Mouse (Mus musculus) midbrain, embryonic 15.5 days (tissue): ENCODE measurements around the gene Prkch. TPM values are rescaled to one million over a fixed set of nuclear protein-coding genes. Genes with fewer than 3 reads are reported as not detected.

Experiments
- ATAC-seq: fragments of 200-750 bp; cut with Nextera tagmentation; replicated peaks from 2 replicates; pipeline ENCODE4 v1.8.0; 2017; ENCODE audit warnings: moderate TSS enrichment
- H3K27ac ChIP-seq: fragments of 300-500 bp; sonication (generic); 2 replicates; pipeline ENCODE4 v1.5.1; 2015; ENCODE audit warnings: mild to moderate bottlenecking, inconsistent platforms
- H3K27me3 ChIP-seq: fragments of 300-500 bp; sonication (generic); replicated peaks from 2 replicates; pipeline ENCODE4 v1.6.1; 2015; ENCODE audit warnings: inconsistent platforms
- H3K36me3 ChIP-seq: fragments of 300-500 bp; sonication (generic); replicated peaks from 2 replicates; pipeline ENCODE4 v1.6.1; 2015; ENCODE audit warnings: inconsistent platforms
- H3K4me1 ChIP-seq: fragments of 300-500 bp; sonication (generic); 2 replicates; pipeline ENCODE4 v1.6.1; 2015; ENCODE audit warnings: inconsistent platforms
- H3K4me2 ChIP-seq: fragments of 300-500 bp; sonication (generic); 2 replicates; pipeline ENCODE4 v1.6.1; 2015; ENCODE audit warnings: inconsistent platforms, mild to moderate bottlenecking, moderate library complexity
- H3K4me3 ChIP-seq: fragments of 300-500 bp; sonication (generic); 2 replicates; pipeline ENCODE4 v1.5.1; 2015; ENCODE audit warnings: mild to moderate bottlenecking, inconsistent platforms
- H3K9ac ChIP-seq: fragments of 300-500 bp; sonication (generic); 2 replicates; pipeline ENCODE4 v1.6.1; 2015; ENCODE audit warnings: mild to moderate bottlenecking, inconsistent platforms
- H3K9me3 ChIP-seq: fragments of 300-500 bp; sonication (generic); 2 replicates; pipeline ENCODE4 v1.6.1; 2016; ENCODE audit warnings: inconsistent platforms
- WGBS: fragments of 180-500 bp; shearing (Covaris S2); methylation state at CpG from one replicate; pipeline ENCODE4 v1.1.7; 2015; ENCODE audit warnings: mixed read lengths; 5-methylcytosine and 5-hydroxymethylcytosine counted together
- polyA plus RNA-seq: library from polyadenylated mRNA; unstranded; fragments of >200 nt; fragmentation: Nextera tagmentation; extraction: Ambion mirVana; gene quantifications from 2 replicates; pipeline ENCODE4 v1.2.1, GENCODE M21; 2015

The Prkch gene
- polyA plus RNA-seq, 1 experiment from 2014 or later, result 10.1 TPM

DNA sequence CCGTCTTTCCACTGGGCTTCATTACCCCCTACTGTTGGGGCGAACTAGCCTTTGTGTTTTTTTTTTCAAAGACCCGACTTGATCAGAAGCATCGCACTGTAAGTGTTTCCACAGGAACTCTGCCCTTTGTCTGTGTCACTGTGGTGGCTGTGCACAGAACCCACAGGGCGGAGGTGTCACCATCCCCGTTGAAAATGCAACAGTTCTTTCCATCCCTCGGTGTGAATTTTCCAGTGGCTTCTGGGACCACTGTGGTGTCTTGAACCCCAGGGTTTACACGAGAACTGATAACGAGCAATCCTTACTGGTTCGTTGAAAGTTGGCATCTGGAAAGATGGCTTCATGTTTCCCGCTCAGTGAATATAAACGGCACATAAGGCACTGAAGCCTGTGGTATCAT, 20.2 kb downstream of the Prkch start:
- Histone ChIP-seq H3K9me3 (no peaks in the 10 kb centered on the region), H3K4me1 (0 out of 2 replicates have a peak, but pooled peaks cover 3% of the 10 kb centered on the region), H3K9ac (no peak overlapping the region), H3K27ac (no peak overlapping the region), H3K36me3 (no peaks in the 10 kb centered on the region), H3K4me2 (no peak overlapping the region), H3K27me3 (no peaks in the 10 kb centered on the region), H3K4me3 (no peak overlapping the region)
- ATAC-seq, result no peak
- 71% methylated on average over 12 of the region's 12 CpGs for WGBS

DNA sequence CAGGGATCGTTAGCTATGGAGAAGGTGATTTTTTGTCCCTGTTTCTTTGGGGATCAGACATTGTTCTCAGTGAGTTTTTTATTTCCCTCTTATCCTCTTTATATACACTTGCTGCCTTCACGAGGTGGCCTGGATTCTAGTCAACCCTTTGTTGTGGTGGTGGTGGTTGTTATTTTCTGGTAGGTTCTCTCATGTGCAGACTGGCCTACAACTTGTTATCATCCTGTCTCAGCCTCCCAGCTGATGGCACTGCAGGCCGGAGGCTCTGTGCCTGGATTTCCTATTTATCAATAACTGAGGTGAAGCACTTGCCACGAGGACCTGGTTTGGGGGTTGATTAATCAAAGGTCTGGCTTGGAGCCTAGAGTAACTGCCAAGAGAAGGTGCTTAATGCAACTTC, 20.6 kb downstream of the Prkch start:
- no peak for ATAC-seq

DNA sequence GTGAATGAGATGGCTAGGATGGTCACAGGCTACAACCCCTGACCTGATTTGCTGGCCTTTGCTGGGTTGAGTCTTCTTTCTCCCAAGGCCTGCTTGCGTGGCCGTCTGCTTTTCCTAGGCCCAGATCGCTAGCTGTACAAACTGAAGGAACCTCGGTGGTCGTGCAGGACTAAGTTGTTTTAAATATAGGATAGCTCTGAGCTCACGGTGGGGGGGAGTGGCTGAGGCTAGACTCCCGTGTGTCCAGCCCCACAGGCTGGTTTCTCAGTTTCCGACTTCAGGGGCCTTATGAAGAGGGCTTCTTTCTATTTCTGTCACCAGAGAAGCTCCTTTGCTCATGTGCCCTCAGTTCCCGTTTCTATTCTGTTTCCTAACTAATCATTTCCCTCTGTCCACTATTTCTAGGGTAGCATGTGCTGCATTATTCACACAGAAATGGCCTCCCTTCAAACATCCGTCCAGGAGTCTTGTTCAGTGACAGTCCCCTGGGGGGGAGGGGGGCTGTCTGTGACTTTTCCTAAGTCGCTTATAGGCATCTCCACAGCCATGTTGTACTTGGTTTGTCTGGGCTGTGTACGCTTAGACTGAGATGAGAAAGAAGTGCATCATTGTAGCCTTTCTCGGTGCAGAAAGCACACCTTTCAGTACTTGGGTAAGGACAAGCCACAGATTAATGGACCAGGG, 22.9 kb downstream of the Prkch start:
- Histone ChIP-seq H3K36me3 (no peaks in the 10 kb centered on the region), H3K9ac (no peak overlapping the region), H3K9me3 (no peaks in the 10 kb centered on the region), H3K4me2 (no peak overlapping the region), H3K4me1 (0 out of 2 replicates have a peak, but pooled peaks cover 3% of the 10 kb centered on the region), H3K27me3 (no peaks in the 10 kb centered on the region), H3K27ac (no peak overlapping the region), H3K4me3 (no peak overlapping the region)
- ATAC-seq, result no peak
- 69% methylated on average over 13 of the region's 13 CpGs for WGBS

More for the DNA sequence above, 20.6 kb downstream of the Prkch start:
- WGBS, result 79% methylated on average over 4 of the region's 4 CpGs
- no peaks in the 10 kb centered on the region for H3K9me3 ChIP-seq
- H3K27ac ChIP-seq, result no peak overlapping the region
- H3K27me3 ChIP-seq, result no peaks in the 10 kb centered on the region
- H3K4me2 ChIP-seq, result no peak overlapping the region
- H3K4me1 ChIP-seq, result 0 out of 2 replicates have a peak, but pooled peaks cover 3% of the 10 kb centered on the region
- no peaks in the 10 kb centered on the region for H3K36me3 ChIP-seq
- H3K4me3 ChIP-seq, result no peak overlapping the region
- no peak overlapping the region for H3K9ac ChIP-seq

DNA sequence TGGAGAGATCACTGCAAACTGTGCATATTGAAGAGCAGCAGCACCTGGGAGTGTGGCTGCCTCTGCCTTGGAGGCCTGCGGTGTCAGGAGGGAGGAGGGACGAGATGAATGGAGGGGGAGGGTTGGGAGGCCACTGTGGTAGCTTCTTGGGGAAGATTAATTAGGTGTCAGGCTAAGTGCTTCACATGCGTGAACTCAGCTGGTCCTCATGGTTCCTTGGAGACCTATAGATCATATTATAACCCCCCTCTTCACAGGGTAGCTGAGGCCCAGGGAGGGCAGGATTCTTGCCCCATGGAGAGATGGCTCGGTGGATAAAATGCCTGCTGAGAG, 23.4 kb downstream of the Prkch start:
- Histone ChIP-seq H3K9me3 (no peaks in the 10 kb centered on the region; the same call in 1 of the 2 replicates), H3K27me3 (no peaks in the 10 kb centered on the region), H3K36me3 (no peaks in the 10 kb centered on the region), H3K4me2 (no peak overlapping the region), H3K9ac (no peak overlapping the region), H3K4me1 (0 out of 2 replicates have a peak, but pooled peaks cover 3% of the 10 kb centered on the region), H3K27ac (no peak overlapping the region), H3K4me3 (no peak overlapping the region)
- 11% methylated on average over 4 of the region's 4 CpGs for WGBS
- ATAC-seq, result no peak

DNA sequence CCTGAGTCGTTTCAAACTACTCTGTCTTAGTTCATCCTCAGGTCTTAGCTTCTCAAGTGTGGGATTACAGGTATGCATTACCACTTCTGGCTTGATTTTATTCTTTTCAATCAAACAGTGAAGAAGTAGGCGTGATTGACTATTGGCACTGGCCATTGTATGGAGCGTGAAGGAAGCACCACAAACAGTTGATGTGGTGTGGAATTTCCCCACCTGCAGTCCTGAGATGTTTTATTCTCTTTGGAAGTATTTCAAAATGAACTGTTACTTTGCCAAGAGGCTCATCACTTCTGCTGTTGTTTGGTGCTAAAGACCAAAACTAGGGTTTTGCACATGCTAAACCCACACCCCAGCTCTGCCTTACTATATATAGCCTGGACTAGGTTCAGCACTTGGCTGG, 24.7 kb downstream of the Prkch start:
- H3K4me2 ChIP-seq, result no peak overlapping the region
- H3K36me3 ChIP-seq, result no peaks in the 10 kb centered on the region
- H3K4me3 ChIP-seq, result no peak overlapping the region
- no peak overlapping the region for H3K9ac ChIP-seq
- no peaks in the 10 kb centered on the region for H3K27me3 ChIP-seq
- no peak for ATAC-seq
- 84% methylated on average over 3 of the region's 3 CpGs for WGBS
- no peaks in the 10 kb centered on the region; the same call in 1 of the 2 replicates for H3K9me3 ChIP-seq
- H3K27ac ChIP-seq, result no peak overlapping the region
- 0 out of 2 replicates have a peak, but pooled peaks cover 3% of the 10 kb centered on the region for H3K4me1 ChIP-seq

DNA sequence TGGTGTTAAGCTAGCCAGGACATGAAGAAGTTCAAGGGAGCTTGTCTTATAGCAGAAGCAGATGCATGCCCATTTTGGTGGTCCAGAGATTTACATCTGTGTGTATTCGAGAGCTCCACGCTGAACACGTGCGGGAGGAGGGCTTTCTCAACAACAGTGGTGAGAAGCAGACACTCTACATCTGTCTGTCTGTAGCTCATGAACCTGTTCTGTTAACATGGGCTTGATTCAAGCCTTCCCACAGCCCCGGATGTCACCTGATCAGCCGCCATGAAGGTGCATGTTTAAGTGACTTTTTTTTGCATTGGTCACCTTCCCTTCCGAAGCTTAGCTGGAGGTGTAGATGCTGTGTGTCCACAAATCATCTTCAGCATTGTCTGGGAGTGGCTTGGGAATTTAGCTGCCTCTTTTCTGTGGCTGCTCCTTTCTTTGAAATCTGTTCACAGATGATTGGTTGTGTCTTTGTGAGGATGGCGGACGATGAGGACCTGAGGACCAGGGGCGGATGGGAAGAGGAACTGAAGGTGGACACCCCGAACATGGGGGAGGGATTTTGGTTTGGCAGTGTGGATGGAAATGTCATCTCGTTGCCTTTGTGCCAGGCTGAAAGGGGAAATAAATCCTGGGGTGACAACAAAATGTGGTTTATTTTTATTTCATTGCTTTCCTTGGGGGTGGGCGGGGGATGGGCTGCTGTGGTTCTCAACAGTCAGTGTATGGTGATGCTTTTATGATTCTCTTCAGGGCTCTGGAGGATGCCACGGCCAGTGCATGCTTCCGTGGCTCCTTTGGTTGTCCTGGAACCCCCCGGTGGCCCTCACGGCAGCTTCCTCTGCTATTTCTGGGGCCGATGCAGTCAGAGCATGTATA, 25.3 kb downstream of the Prkch start:
- no peak overlapping the region for H3K4me2 ChIP-seq
- ATAC-seq, result no peak
- H3K9ac ChIP-seq, result no peak overlapping the region
- H3K4me1 ChIP-seq, result 0 out of 2 replicates have a peak, but pooled peaks cover 3% of the 10 kb centered on the region
- no peak overlapping the region for H3K4me3 ChIP-seq
- WGBS, result 76% methylated on average over 18 of the region's 18 CpGs
- no peaks in the 10 kb centered on the region for H3K27me3 ChIP-seq
- no peak overlapping the region for H3K27ac ChIP-seq
- H3K36me3 ChIP-seq, result no peaks in the 10 kb centered on the region
- no peaks in the 10 kb centered on the region; the same call in 1 of the 2 replicates for H3K9me3 ChIP-seq

DNA sequence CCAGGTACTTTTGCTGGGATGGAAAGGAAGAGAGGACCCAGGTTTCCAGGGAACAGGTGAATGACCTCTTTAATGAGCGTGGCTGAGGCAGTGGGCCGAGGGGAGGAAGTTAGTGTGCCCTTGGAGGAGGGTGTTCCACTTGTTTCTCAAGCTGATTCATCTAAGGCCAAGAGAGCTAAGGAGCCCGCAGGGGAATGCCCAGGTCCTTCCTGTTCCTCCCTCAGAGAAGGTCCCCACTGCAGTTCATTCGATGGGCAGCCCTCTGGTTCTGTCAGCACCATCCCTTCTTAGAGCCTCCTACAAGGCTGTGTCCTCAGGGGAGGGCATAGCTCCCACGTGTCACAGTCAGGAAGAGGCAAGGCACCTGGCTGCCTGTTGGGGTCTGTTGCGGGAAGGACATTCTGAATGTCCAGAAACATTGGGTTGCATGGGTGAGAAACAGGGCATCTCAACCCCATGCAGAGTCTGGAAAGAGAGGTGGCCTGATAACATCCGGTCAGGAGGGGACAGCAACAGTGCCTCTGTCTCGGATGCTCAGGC, 26.3 kb downstream of the Prkch start:
- Histone ChIP-seq H3K36me3 (no peaks in the 10 kb centered on the region), H3K9ac (no peak overlapping the region), H3K4me1 (0 out of 2 replicates have a peak, but pooled peaks cover 3% of the 10 kb centered on the region), H3K9me3 (no peaks in the 10 kb centered on the region; the same call in 1 of the 2 replicates), H3K27ac (no peak overlapping the region), H3K27me3 (no peaks in the 10 kb centered on the region), H3K4me3 (no peak overlapping the region), H3K4me2 (no peak overlapping the region)
- ATAC-seq, result no peak
- 88% methylated on average over 8 of the region's 8 CpGs for WGBS

DNA sequence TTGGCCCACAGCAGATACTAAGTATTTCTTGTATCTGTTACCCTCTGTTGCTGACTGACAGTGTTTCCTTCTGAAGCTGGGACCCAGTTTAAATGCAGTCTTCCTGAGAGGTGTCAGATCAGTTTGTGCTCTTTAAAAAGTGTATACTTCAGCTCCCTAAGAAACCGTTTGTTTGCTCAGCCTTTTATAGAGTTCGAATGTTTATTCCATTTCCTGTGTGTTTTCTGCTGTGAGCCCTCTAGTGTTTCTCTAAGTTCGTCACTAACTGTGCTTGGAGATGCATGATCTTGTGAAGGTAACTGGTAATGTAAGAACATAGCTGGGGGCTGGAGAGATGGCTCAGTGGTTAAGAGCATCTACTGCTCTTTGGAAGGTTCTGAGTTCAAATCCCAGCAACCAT, 27.1 kb downstream of the Prkch start:
- Histone ChIP-seq H3K27ac (no peak overlapping the region), H3K4me1 (0 out of 2 replicates have a peak, but pooled peaks cover 3% of the 10 kb centered on the region), H3K36me3 (no peaks in the 10 kb centered on the region), H3K27me3 (no peaks in the 10 kb centered on the region), H3K9ac (no peak overlapping the region), H3K9me3 (no peaks in the 10 kb centered on the region; the same call in 1 of the 2 replicates), H3K4me3 (no peak overlapping the region), H3K4me2 (no peak overlapping the region)
- ATAC-seq, result no peak
- 80% methylated on average over 3 of the region's 3 CpGs for WGBS

DNA sequence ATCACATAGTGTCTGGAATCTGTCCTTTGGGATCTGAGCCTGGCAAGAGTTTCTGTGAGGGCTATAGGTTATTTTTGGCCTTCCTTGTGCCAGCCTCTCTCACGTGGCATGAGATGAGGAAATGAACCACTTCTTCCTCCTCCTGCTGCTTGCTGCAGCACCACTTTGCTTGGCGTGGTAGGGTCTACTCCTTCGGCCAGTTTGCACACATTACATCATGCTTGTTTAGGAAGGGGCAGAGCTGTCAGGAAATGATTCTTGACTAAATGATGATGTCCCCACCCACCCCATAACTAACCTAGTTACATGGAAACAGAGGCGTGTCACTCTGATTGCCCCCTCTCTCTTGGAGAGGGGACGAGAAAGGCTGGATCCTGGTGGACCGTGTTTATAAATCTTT, 28.6 kb downstream of the Prkch start:
- H3K9ac ChIP-seq, result no peak overlapping the region
- no peak for ATAC-seq
- H3K4me2 ChIP-seq, result no peak overlapping the region
- H3K36me3 ChIP-seq, result no peaks in the 10 kb centered on the region
- H3K27ac ChIP-seq, result no peak overlapping the region
- no peak overlapping the region for H3K4me3 ChIP-seq
- H3K4me1 ChIP-seq, result no peaks in the 10 kb centered on the region
- no peaks in the 10 kb centered on the region for H3K27me3 ChIP-seq
- H3K9me3 ChIP-seq, result no peaks in the 10 kb centered on the region; the same call in 1 of the 2 replicates
- WGBS, result 89% methylated on average over 6 of the region's 6 CpGs

DNA sequence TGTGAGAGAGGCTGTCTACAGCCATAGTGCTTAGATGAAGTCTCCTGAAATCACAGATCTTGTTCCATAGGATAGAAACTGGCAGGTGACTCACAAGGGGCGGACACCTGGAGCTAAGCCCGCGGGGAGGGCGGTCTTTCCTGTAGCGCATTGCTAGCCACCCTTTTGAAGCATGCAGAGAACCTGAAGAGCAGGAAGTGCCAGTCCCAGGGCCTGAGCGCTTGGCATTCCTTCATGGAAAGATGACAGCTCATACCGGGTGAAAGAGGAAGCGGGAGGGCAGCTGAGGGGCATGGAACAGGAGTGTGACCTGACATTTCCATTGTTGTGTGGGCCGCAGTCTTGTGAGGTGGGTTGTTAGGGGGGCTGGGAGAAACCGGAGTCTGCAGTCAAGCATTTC, 33.1 kb downstream of the Prkch start:
- 63% methylated on average over 10 of the region's 10 CpGs for whole genome bisulfite sequencing
- Histone ChIP-seq H3K27me3 (no peaks in the 10 kb centered on the region), H3K4me1 (no peaks in the 10 kb centered on the region), H3K4me3 (no peak overlapping the region), H3K4me2 (no peak overlapping the region), H3K27ac (no peak overlapping the region), H3K9me3 (no peaks in the 10 kb centered on the region; the same call in 1 of the 2 replicates), H3K9ac (no peak overlapping the region), H3K36me3 (no peaks in the 10 kb centered on the region)
- no peak for ATAC-seq

DNA sequence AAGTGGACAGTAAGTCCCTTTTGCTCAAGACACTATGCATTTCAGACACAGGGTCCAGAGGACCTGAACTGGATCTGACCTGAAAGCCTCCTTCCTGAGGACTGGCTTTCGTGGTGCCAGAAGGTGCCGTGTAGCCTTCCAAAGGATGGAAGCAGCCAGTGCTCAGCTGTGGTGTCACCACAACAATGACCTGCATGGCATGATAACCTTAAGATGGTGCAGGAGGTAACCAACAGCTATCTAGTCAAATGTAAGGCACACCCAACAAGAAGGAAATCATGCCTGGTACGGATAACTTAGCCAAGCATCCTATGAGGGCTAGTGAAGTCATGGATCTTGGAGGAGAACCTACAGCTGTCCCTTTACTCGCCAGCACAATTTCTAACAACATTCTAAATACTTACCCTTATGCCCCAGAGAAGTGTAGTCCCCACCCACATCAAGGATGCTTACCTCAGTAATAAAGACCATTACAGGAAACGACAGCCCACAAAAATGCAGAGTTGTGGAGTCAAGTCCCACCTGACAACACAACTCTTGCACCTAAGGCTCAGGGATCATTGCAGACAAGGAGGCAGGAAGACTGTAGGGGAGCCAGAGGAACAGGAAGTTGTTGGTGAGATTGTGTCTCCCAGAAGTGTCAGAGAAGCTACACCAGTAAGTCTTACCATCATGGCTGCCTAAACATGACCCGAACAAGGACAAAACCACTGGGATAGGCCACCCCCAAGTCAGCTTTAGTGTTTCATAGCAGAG, 40.9 kb downstream of the Prkch start:
- Histone ChIP-seq H3K4me2 (no peak overlapping the region), H3K27ac (no peak overlapping the region), H3K9me3 (no peaks in the 10 kb centered on the region), H3K36me3 (no peaks in the 10 kb centered on the region), H3K4me1 (no peaks in the 10 kb centered on the region), H3K27me3 (no peaks in the 10 kb centered on the region), H3K4me3 (no peak overlapping the region), H3K9ac (no peak overlapping the region)
- 93% methylated on average over 6 of the region's 6 CpGs for WGBS
- no peak for ATAC-seq

DNA sequence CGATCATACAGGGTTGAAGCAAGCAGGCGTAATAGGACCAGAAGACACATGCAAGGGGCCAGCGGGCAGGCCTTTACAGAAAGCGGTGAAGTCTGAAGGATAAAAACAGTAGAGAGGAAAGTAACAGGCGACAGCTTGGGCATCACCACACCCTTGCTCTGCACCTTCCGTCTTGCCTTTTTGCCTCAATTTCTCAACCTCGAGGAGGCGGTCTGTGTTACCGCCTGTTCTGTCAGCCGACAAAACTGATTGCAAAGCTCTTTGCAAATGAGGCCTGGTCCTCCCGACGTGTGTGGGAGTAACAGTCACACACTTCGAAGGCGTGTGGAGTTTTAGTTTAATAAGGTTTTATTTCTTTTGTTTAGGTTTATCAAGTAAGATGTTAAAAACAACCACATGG, 43.3 kb downstream of the Prkch start:
- H3K36me3 ChIP-seq, result no peaks in the 10 kb centered on the region
- no peaks in the 10 kb centered on the region for H3K9me3 ChIP-seq
- H3K9ac ChIP-seq, result no peak overlapping the region
- no peak overlapping the region for H3K27ac ChIP-seq
- no peaks in the 10 kb centered on the region for H3K4me1 ChIP-seq
- no peak for ATAC-seq
- WGBS, result 93% methylated on average over 14 of the region's 14 CpGs
- H3K4me2 ChIP-seq, result no peak overlapping the region
- H3K4me3 ChIP-seq, result no peak overlapping the region
- no peaks in the 10 kb centered on the region for H3K27me3 ChIP-seq
